Mouse (Mus musculus) midbrain, embryonic 10.5 days (tissue): ENCODE results near the gene Mcm3ap. TPM values are rescaled to one million over a fixed set of nuclear protein-coding genes. Genes with fewer than 3 reads are reported as not detected.

Source experiments
- DNase-seq: peaks from one replicate; pipeline ENCODE4 v3.0.0-alpha.2; 2017; ENCODE audit warnings: low spot score
- H3K27ac ChIP-seq: fragments of 300-500 bp; sonication (generic); replicated peaks from 2 replicates; pipeline ENCODE4 v1.5.1; 2016; ENCODE audit warnings: mild to moderate bottlenecking
- H3K27me3 ChIP-seq: fragments of 300-500 bp; sonication (generic); 2 replicates; pipeline ENCODE4 v1.6.1; 2016; ENCODE audit warnings: low read depth, mild to moderate bottlenecking; ENCODE audit not compliant: poor library complexity, severe bottlenecking
- H3K36me3 ChIP-seq: fragments of 300-500 bp; sonication (generic); 2 replicates; pipeline ENCODE4 v1.6.1; 2016; ENCODE audit warnings: mild to moderate bottlenecking, moderate library complexity
- H3K4me1 ChIP-seq: fragments of 300-500 bp; sonication (generic); 2 replicates; pipeline ENCODE4 v1.6.1; 2016
- H3K4me3 ChIP-seq: fragments of 300-500 bp; sonication (generic); 2 replicates; pipeline ENCODE4 v1.5.1; 2016; ENCODE audit warnings: mild to moderate bottlenecking, moderate library complexity
- H3K9me3 ChIP-seq: fragments of 300-500 bp; sonication (generic); replicated peaks from 2 replicates; pipeline ENCODE4 v1.6.1; 2016; ENCODE audit warnings: mild to moderate bottlenecking
- WGBS: fragments of 180-500 bp; shearing (Covaris S2); methylation state at CpG from one replicate; pipeline ENCODE4 v1.1.7; 2016; 5-methylcytosine and 5-hydroxymethylcytosine counted together
- polyA plus RNA-seq: library from polyadenylated mRNA; unstranded; fragments of >200 nt; fragmentation: Nextera tagmentation; extraction: Ambion mirVana; gene quantifications from 2 replicates; pipeline ENCODE4 v1.2.1, GENCODE M21; 2016

Gene Mcm3ap
- polyA plus RNA-seq, 1 experiment from 2014 or later: 70.1 TPM

- peaks cover 95% of the 10 kb centered on the region for H3K36me3 ChIP-seq
- no peak overlapping the region for H3K4me3 ChIP-seq
- H3K4me1 ChIP-seq: no peaks in the 10 kb centered on the region
- WGBS: 44% methylated on average over 5 of the region's 5 CpGs
- DNase-seq: peak; percentile 81
- no peaks in the 10 kb centered on the region for H3K27me3 ChIP-seq
- H3K9me3 ChIP-seq: peaks cover 9% of the 10 kb centered on the region; the same call in 1 of the 2 replicates
- no peak overlapping the region for H3K27ac ChIP-seq
Measured at GRCm38 (mm10) chr10:76512965-76513583, 44.3 kb downstream of the Mcm3ap start.

- Histone ChIP-seq H3K27me3 (no peaks in the 10 kb centered on the region), H3K9me3 (no peaks in the 10 kb centered on the region), H3K4me3 (peak overlapping the region; percentile 79), H3K27ac (peak overlapping the region; percentile 88), H3K4me1 (peaks cover 36% of the 10 kb centered on the region), H3K36me3 (peaks cover 32% of the 10 kb centered on the region)
- DNase-seq: no peak
- WGBS: 5% methylated on average over 11 of the region's 11 CpGs
Measured at GRCm38 (mm10) chr10:76530922-76531321, 62.2 kb downstream of the Mcm3ap start.

GRCm38 (mm10) chr10:76531375-76531774 is 62.6 kb downstream of the Mcm3ap start, which contains the start of gene Lss:
Gene Lss, plus strand, starts transcription at chr10:76531588.
- Histone ChIP-seq H3K36me3 (peaks cover 37% of the 10 kb centered on the region), H3K27ac (peak within 1 kb of the TSS; percentile 88), H3K27me3 (no peaks in the 10 kb centered on the region), H3K9me3 (no peaks in the 10 kb centered on the region), H3K4me1 (peaks cover 36% of the 10 kb centered on the region), H3K4me3 (peak within 1 kb of the TSS; percentile 79)
- WGBS: under 1% methylated on average over 37 of the region's 37 CpGs
- peak; percentile 97 for DNase-seq

GRCm38 (mm10) chr10:76531828-76532227 is 63.1 kb downstream of the Mcm3ap start:
- 2% methylated on average over 14 of the region's 14 CpGs for WGBS
- H3K27ac ChIP-seq: peak overlapping the region; percentile 88
- DNase-seq: no peak
- H3K27me3 ChIP-seq: no peaks in the 10 kb centered on the region
- H3K4me3 ChIP-seq: peak overlapping the region; percentile 79
- H3K36me3 ChIP-seq: peaks cover 41% of the 10 kb centered on the region
- H3K4me1 ChIP-seq: peaks cover 36% of the 10 kb centered on the region
- H3K9me3 ChIP-seq: no peaks in the 10 kb centered on the region

GRCm38 (mm10) chr10:76535526-76535925 is 66.8 kb downstream of the Mcm3ap start:
- Histone ChIP-seq H3K4me3 (no peak overlapping the region), H3K9me3 (no peaks in the 10 kb centered on the region), H3K27ac (no peak overlapping the region), H3K36me3 (peaks cover 78% of the 10 kb centered on the region), H3K4me1 (peaks cover 33% of the 10 kb centered on the region), H3K27me3 (no peaks in the 10 kb centered on the region)
- DNase-seq: no peak
- 96% methylated on average over 7 of the region's 7 CpGs for WGBS

- Histone ChIP-seq H3K27ac (no peak overlapping the region), H3K36me3 (peaks cover 99% of the 10 kb centered on the region), H3K4me3 (no peak overlapping the region), H3K27me3 (no peaks in the 10 kb centered on the region), H3K9me3 (no peaks in the 10 kb centered on the region), H3K4me1 (peaks cover 12% of the 10 kb centered on the region)
- DNase-seq: no peak
- 92% methylated on average over 9 of the region's 9 CpGs for WGBS
Measured at GRCm38 (mm10) chr10:76537619-76538018, 68.9 kb downstream of the Mcm3ap start.

GRCm38 (mm10) chr10:76541336-76542085 is 72.8 kb downstream of the Mcm3ap start:
- DNase-seq: no peak
- Histone ChIP-seq H3K4me3 (no peak overlapping the region), H3K36me3 (peaks cover 100% of the 10 kb centered on the region), H3K27me3 (no peaks in the 10 kb centered on the region), H3K9me3 (no peaks in the 10 kb centered on the region), H3K27ac (no peak overlapping the region), H3K4me1 (no peaks in the 10 kb centered on the region)
- 92% methylated on average over 11 of the region's 11 CpGs for WGBS

GRCm38 (mm10) chr10:76542636-76543375 is 74.1 kb downstream of the Mcm3ap start:
- DNase-seq: no peak
- Histone ChIP-seq H3K9me3 (no peaks in the 10 kb centered on the region), H3K4me3 (no peak overlapping the region), H3K36me3 (peaks cover 100% of the 10 kb centered on the region), H3K27me3 (no peaks in the 10 kb centered on the region), H3K4me1 (no peaks in the 10 kb centered on the region), H3K27ac (no peak overlapping the region)
- 94% methylated on average over 10 of the region's 10 CpGs for WGBS

- H3K4me1 ChIP-seq: no peaks in the 10 kb centered on the region
Measured at GRCm38 (mm10) chr10:76546566-76546965, 77.8 kb downstream of the Mcm3ap start.

GRCm38 (mm10) chr10:76548218-76548617 is 79.5 kb downstream of the Mcm3ap start:
- H3K27me3 ChIP-seq: no peaks in the 10 kb centered on the region
- no peak overlapping the region for H3K27ac ChIP-seq
- no peak for DNase-seq
- H3K4me1 ChIP-seq: no peaks in the 10 kb centered on the region
- H3K4me3 ChIP-seq: no peak overlapping the region
- H3K36me3 ChIP-seq: peaks cover 100% of the 10 kb centered on the region
- 95% methylated on average over 8 of the region's 8 CpGs for WGBS
- no peaks in the 10 kb centered on the region for H3K9me3 ChIP-seq

More at GRCm38 (mm10) chr10:76546566-76546965, 77.8 kb downstream of the Mcm3ap start:
- peaks cover 100% of the 10 kb centered on the region for H3K36me3 ChIP-seq
- H3K4me3 ChIP-seq: no peak overlapping the region
- WGBS: 94% methylated on average over 8 of the region's 8 CpGs
- H3K27me3 ChIP-seq: no peaks in the 10 kb centered on the region
- no peak overlapping the region for H3K27ac ChIP-seq
- no peak for DNase-seq
- H3K9me3 ChIP-seq: no peaks in the 10 kb centered on the region

GRCm38 (mm10) chr10:76550458-76550857 is 81.7 kb downstream of the Mcm3ap start:
- no peaks in the 10 kb centered on the region for H3K4me1 ChIP-seq
- H3K36me3 ChIP-seq: peaks cover 98% of the 10 kb centered on the region
- no peaks in the 10 kb centered on the region for H3K9me3 ChIP-seq
- WGBS: 88% methylated on average over 5 of the region's 5 CpGs
- H3K4me3 ChIP-seq: no peak overlapping the region
- DNase-seq: no peak
- H3K27ac ChIP-seq: no peak overlapping the region
- H3K27me3 ChIP-seq: no peaks in the 10 kb centered on the region

- no peaks in the 10 kb centered on the region for H3K4me1 ChIP-seq
- 82% methylated on average over 3 of the region's 3 CpGs for WGBS
- H3K36me3 ChIP-seq: peaks cover 98% of the 10 kb centered on the region
- no peak overlapping the region for H3K4me3 ChIP-seq
- no peak overlapping the region for H3K27ac ChIP-seq
- no peaks in the 10 kb centered on the region for H3K27me3 ChIP-seq
- no peaks in the 10 kb centered on the region for H3K9me3 ChIP-seq
- no peak for DNase-seq
Measured at GRCm38 (mm10) chr10:76551556-76551955, 82.8 kb downstream of the Mcm3ap start.
